Mouse (Mus musculus) adipocyte (in vitro differentiated cells): Measurements from ENCODE around the gene Rbms1.
"Not testable (repeated sequence)": the region's sequence is repeated elsewhere in the genome, so short reads cannot be mapped to it uniquely, and the experiment has no call there.

Experiments used
- DNase-seq: peaks from one replicate; pipeline ENCODE4 v3.0.0-alpha.2; 2016; ENCODE audit warnings: low spot score

Gene Rbms1

DNA sequence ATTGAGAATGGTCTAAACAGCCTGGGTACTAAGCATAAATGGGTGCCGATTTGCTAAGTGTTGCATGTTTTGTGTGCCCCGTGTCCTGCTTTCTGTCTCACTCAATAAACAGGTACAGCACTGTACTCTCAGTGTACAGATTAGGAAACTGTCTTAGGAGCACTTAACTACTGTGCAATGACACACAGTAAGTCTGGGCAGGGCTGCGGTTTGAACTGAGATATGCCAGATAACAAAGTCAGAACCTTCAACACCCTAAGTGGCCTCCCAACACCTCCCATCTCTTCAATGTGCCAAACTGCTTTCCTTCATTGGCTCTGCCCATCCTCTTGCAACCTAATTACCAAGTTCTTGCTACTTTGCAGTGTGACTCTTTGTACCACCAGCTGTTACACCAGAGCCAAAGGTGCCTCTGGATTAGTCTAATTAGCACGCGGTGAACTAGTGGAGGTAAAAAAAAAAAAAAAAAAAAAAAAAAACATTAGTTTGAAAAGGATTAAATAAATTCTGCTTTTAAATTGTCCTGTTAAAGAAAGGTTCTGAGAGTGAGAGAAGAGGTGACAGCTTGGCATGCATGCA, 117.6 kb downstream of the Rbms1 start:
- DNase-seq: no peak

DNA sequence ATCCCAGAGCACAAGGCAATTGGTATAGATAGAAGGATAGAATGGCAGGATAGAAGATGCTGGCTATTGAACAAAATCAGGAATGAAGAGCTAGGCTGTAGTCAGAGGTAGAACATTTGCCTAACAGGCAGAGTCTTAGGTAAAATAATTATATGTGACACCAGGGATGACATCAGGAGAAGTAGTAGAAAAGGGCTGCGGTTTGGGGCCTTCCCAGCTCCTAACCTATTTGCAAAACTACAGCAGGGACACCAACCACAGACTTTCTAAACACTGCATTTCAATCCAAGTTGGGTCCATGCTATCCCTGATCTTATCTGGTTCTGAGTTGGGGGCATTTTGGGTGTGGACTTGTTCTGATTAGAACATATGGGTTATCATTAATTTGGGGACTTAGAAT, 118.7 kb downstream of the Rbms1 start:
- DNase-seq: no peak

DNA sequence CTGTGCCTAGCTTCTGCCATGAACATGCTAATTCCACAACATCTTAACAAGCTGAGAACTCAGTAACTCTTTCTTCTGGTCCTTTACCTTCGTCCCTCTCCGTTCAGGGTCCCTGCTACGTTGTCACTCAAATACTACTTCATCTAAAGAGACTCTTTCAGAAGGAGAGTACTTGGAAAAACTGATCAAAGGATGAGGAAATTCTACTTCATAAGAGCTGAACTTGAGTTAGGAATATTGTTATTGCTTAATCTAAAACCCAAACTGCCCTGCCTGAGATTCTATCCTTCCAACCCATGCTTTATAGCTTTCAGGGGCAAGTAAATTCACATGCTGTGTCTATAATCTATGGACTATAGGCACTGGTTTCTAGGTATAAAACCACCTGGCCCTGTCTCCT, 119.4 kb downstream of the Rbms1 start:
- DNase-seq: no peak

DNA sequence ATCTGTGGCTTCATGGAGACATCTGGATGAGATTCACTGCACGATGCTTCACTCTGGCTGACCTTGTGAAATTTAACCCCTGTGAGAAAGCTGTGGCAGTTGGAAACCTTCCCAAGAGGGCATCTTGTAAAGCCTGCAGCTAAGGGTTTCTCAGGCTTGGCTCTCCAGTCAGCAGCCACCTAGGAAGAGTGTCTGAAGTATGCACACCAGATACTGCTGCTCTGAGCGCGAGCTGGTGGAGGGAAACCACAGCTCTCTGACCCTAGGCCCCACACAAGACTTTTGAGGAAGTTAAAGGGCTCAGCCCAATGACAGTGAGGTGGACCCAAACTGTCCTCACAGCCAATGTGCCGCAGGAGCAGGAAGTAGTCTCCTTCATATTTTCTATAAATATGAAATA, 120.0 kb downstream of the Rbms1 start:
- peak; percentile 60 for DNase-seq

DNA sequence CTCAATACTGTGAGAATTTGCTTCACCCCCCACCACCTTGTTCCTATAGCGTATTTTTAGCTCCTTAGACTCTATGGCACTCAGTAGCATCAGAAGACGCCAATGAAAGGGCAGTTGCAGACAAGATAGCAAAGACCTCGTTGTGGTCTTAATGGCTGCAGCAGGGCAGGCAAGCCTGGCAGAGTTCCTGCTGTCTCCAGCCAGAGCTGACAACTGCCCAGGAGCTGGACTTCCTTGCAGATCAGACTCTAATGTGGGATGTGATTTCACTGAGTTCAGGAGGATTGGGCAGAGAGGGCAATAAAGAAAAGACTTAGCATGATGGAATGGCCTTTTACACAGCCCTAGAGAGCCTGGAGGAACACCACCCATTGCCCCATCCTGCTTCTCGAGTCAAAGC, 122.1 kb downstream of the Rbms1 start:
- DNase-seq: no peak

DNA sequence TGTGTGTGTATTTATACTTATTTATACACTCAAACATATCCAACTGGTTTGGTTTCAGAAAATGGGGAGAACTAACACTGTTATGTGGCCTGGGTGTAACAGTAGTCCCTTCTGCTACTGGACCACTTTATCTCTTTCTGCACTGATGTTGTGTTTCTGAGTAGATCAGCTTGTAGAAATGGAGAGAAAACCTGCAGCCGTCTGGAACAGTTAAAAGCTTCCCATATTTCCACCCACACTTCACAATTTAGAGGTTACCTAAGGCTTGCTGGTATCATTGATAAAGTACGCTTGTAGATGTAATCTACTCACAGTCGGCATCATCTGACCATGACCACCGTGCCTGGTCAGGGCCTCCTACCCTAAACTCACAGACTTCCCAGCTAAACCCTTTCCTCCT, 123.5 kb downstream of the Rbms1 start:
- DNase-seq: no peak

DNA sequence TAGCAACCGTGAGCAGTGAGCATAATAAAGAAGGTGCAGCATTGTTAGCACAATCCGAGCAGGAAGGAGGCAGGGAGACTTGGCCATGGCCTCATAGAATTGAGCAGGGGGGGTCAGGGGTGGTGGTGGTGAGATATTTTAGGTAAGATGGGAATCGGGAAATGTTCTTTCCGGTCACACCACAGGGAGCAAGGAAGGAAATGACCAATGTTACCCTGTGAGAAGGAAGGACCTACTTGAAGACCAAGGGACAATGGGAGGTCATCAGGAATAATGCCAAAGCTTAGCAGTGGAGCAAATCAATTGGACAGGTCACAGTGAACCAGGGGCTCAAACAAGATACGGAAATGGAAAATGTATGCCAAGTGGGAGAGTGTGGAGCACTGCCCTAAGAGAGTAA, 124.1 kb downstream of the Rbms1 start:
- DNase-seq: no peak

DNA sequence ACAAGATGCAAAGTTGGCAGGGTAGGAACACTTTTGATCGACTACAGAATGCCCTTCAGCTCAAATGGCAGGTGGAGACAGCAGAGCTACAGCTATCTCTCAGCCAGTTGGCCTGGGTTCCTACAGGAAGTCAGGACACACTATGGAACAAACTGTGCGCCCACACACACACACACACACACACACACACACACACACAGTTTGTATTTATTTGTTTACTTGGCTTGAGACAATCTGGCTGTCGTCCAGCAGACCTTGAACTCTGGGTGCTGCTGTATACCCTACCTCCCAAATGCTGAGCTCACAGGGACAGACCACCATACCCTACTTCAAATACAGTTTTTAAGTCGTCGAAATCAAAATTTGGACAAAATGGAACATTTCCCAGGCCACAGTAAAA, 125.4 kb downstream of the Rbms1 start:
- DNase-seq: no peak

DNA sequence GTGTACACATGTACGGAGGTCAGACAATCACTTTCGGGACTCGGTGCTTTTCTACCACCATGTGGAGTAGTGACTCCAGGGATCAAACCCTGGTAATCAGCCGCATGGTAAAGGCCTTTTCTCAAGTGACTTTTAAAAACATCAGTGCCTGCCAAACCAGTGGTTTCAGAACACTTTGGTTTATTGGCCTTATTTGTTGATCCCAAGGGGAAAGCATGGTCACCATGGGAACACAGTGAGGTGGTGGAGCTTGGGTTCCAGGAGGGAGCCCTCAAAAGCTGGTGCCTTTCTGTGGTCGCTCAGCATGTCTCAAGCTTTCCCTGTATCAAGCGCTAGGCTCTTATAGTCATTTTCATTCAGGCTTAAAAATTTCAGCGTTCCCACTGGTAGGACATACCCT, 126.8 kb downstream of the Rbms1 start:
- DNase-seq: peak; percentile 45

DNA sequence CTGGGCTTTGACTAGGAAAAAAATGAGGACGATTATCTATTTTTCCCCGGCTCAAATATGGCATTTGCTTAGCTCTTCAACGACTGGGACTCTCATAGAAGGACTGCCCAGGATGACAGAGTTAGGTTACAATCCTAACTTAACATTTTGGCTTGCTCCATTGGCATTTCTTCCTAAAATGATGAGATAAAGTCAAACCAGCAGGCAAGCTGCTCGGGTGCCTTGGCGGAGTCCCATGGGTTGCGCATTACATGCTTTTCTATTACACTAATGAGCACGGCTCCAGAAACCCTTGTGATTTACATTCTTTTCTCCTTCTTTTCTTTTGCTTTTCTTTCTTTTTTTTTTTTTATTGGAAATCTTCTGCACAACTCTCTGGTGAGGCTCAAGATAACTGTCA, 128.7 kb downstream of the Rbms1 start:
- DNase-seq: no peak

DNA sequence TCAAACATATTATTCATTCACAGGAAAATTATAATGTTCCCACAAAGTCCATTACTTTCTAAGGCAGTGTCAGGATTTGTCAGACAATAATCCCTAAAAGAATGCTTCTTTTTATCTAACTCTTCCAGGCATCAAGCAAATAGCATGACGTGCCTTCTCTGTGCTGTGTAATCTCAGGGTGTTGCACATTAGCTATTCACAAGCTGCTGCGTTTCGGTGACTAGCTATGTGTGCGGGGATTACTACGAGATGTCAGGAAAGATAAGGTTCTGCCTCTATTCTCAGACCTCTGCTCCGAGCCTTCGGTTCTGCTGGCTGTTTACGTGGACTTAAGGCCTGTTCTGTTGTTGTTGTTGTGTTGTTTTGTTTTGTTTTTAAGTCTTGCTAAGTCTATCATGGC, 130.7 kb downstream of the Rbms1 start:
- DNase-seq: no peak

DNA sequence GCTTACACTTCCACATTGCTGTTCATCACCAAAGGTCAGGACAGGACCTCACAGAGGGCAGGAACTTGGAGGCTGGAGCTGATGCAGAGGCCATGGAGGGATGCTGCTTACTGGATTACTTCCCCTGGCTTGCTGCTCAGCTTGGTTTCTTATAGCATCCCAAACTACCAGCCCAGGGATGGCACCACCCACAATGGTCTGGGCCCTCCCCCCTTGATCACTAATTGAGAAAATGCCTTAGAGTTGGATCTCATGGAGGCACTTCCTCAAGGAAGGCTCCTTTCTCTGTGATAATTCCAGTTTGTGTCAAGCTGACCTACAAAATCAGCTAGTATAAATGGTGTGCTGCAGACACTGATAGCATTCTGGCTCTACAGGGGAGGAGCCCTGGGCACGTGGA, 132.5 kb downstream of the Rbms1 start:
- not testable (repeated sequence) for DNase-seq

DNA sequence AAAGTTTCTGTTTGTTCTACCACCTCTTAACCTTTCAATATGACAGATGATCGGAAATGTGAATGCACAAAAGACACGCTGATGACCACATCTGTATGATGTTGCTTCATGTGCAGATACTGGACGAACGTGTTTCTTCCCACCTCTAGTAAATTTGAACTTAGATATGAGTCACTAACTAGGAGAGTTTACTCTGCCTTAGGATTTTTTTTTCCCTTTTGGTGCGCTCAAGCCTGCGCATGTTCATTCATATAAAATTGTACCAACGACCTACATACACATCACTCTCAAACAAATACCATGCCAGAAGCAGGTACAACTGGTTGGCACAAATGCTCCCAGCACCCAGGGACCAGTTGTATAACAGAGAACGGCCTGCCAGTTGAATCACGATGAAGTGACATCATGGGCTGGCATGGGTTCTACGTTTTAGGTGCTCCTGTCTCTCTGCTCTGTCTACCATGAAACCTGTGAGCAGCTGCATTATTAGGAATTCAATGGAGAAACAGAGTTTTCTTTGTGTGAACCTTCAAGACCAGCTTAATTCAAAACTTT, 134.0 kb downstream of the Rbms1 start:
- DNase-seq: no peak

DNA sequence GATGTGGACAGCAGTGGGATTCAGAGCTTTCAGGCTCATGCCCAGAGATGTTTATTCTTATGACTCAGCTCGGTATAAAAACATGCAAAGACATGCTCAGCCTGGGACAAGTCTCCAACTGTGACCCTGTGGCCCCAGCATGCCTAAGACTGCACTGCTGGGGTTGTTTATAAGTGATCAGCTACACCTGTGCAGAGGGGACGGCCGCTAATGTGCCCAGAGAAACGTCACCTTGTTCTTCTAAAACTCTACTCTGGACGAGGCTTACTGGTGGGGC, 135.9 kb downstream of the Rbms1 start:
- no peak for DNase-seq

DNA sequence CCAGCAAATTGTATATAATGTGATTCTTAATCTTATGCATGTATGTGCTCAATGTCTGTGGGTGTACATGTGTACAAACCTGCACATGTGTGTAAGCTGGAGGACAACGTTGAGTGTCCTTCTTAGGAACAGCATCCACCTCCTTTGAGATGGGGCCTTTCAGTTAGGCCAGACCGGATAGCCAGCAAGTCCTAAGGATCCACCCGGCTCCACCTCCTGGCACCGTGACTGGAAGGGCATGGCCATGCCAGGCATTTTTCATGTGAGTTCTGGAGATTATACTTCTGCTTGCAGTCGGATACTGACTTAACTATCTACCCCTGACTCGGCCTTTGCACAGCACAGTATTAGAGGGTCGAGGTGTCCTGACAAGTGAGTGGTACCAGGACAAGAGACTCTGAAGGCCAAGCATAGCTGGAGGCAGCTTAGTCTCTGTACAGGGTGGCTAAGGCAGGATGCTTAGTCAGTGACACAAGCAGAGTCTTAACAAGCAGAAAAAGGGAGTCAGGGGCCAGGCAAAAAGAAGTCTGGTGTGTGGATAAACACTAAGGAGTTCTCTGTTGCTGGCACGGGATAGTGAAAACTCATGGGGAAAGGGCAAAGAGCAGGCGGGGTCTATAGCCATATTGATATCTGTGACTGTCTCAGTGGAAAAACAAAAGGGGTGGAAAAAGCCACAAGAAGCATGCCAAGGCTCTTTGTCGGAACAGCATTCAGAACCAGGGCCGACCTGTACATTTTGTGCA, 136.4 kb downstream of the Rbms1 start:
- DNase-seq: peak; percentile 38

DNA sequence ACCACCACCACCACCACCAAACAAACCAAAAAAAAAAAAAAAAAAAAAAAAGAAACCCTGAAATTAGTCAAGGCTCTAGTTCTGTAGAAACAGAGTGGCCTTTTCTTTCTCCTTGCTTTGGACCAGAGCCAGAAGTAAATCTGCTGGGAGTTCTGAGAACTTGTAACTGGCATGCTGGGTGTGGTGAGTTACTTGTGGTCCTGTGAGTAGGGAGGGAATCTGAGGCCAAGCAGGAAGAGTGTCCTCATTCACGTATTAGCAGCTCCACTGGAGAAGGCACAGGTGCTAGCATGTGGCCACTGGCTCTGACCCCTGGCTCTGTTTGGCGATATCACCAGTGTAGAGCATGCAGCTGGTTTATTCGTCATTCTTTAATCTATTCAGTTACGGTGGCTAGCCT, 137.3 kb downstream of the Rbms1 start:
- DNase-seq: peak; percentile 84

DNA sequence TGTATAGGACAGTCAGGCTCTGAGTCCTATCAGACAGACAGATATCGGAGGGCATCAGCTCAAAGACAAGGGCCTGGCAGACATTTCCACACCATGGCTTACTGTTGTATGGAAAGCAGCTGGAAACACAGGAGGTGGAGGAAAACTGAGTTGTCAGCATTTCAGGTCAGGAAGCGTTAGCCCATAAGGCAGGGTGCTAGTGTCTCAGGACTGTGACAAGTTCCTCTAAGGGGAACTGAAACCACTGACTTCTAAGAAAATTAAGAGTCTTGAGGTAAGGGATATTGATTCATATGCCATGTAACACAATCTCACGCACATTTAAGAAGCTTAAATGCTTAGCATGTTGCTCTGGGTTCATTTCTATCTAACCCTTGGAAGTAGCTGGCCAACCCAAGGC, 141.4 kb downstream of the Rbms1 start:
- no peak for DNase-seq

DNA sequence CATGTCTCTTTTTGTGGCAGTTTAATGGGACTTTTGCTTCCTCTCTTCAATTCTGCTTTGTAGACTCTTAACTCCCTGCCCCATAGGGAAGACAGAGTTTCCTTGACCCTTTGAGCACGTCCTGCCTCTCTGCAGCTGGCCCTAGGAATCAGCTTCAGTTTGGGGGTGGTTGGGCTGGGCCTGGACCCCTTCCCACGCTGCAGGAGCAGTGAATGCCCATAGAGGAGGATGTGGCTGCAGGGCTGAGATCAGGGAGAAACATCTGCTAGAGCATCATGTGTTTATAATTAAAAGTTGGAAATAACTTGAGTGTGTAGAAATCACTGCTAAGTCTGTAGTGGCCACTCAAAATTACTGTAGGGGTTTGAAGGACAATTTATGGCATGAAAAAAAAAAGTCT, 144.4 kb downstream of the Rbms1 start:
- DNase-seq: no peak

DNA sequence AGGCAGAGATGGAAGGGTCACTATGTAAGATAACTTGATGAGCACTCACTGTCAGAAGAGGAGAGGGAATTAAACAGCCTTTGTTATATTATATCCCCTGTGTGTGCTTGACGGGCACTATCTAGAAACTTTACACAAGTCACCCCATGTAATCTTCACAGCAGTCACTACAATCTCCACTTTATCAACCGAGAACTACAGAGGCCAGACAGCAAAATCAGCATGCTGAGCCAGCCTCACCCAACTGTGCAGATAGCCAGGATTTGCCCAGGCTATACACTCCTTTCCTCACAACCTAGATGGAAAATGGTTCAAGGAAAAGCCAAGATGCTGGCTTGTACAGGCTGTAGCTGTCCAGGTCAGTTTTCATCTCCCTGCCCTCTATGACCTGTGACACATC, 146.7 kb downstream of the Rbms1 start:
- no peak for DNase-seq

DNA sequence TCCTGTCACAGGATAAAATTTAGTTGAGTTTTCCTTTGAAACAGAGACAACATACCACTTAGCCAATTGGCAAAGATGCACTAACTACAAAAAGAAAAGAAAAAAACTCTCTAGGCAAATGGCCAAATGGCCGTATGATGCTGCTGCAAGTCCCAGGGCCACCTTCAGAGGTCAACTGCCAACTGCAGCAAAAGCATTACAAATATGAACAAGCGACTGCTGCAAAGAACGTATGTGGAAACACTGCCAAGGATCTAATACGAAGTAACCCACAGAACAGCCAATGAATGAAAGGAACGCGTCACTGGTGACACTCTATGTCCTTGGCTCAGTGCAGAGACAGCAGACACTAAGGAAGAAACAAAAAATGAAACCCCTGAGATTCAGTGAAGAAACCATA, 148.2 kb downstream of the Rbms1 start:
- peak; percentile 68 for DNase-seq

DNA sequence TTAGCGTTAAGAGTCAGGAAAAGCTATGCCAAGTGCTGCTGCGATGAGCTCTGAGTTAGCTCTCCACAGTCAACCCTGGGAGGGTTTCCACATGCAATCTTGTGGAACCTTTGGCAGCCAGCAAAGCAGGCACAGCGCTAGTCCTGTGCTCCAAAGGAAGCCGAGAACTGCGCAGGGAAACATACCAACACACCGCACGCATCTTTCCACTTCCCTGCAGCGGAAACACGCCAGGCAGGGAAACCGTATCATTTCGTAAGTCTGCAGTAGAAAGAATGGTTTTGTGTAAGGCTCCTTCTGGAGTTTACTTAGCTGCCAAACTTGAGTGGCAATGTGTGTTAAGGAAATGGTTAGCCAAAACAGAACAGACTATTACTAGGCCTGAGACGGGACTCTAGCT, 150.0 kb downstream of the Rbms1 start:
- no peak for DNase-seq

DNA sequence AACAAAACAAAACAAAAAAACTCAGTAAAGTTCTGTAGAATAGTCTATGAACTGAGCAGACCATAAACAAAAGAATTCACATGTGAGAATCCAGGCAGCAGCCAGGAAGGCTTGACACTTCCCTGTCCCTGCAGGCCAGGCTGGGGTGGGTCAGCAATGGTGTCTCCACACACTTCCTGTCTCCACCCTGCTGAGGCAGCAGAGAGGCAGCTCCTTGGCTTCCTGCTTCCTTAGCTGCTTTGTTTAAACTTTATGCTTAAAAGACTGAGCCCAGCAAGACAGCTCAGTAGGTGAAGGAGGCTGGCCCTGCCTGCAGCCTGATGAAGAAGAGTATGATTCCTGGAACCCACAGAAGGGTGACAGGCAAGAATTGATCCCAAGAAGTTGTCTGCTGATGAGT, 152.4 kb downstream of the Rbms1 start:
- peak; percentile 65 for DNase-seq

DNA sequence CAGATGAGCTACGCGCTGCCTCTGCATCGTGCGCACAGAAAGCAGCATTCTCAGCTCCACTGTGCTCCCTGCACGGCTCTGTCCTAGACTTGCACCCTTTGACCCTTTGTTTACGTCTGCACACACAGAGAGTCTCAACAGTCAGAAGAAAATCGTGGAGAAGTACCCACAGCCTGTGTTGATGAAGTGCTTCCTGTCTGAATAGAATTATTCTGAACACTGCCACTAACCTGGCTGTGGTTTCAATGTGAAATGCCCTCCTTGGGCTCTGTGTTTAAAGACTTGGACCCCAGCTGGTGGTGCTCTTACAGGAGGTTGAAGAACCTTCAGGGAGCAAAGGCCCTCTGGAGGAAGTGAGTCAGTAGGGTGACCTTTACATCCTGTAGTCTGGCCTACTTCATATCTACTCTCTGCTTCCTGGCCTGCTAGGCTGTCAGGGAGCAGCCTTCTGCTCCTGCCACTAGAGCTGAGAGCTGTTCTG, 153.5 kb downstream of the Rbms1 start:
- no peak for DNase-seq

DNA sequence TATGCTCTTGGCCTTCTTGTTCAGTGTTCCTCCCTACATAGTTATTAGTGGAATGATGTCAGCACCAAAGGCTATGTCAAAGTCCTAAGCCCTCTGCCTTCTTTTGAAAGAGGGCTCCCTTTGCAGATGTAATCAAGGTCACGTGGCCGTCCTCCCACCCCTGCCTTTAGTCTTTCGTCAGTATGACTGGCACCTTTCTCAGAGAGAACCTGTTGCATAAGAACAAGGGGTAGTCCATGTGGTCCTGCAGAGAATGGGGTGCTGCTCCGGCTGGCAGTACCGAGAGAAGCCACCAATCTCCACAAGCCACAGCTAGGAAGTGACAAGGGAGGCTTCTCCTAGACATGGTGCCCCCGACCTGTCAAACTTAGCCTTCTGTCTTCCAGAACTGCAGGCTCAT, 154.2 kb downstream of the Rbms1 start:
- DNase-seq: no peak
